Mouse (Mus musculus): ENCODE data around the gene Prune2. TPM values are rescaled to one million over a fixed set of nuclear protein-coding genes. Genes with fewer than 3 reads are reported as not detected.

The Prune2 gene
- polyA plus RNA-seq, 1 experiment from 2014 or later = 7.7 TPM

GRCm38 (mm10) chr19:17256867-17257266 lies 300.9 kb downstream of the Prune2 start:
- Histone ChIP-seq H3K27me3 (ENCODE audit: control insufficient read depth, insufficient read depth, low read length) (no peaks in the 10 kb centered on the region), H3K9ac (replicated peaks; ENCODE audit: low read length) (no peak overlapping the region), H3K36me3 (ENCODE audit: control insufficient read depth, insufficient read depth, low read length) (no peaks in the 10 kb centered on the region), H3K27ac (replicated peaks; ENCODE audit: low read depth, low read length) (no peak overlapping the region), H3K9me3 (ENCODE audit: control insufficient read depth, low read length) (no peaks in the 10 kb centered on the region), H3K4me3 (replicated peaks; ENCODE audit: low read depth, low read length) (no peak overlapping the region), H3K4me2 (ENCODE audit: low read length) (no peak overlapping the region), H3K4me1 (ENCODE audit: control insufficient read depth, insufficient read depth, low read length) (no peaks in the 10 kb centered on the region)
- WGBS = 88% methylated on average over 10 of the region's 10 CpGs
- ATAC-seq (ENCODE audit: low FRiP score, low TSS enrichment) = no peak
- DNase-seq = no peak

GRCm38 (mm10) chr19:17263181-17263580 lies 307.3 kb downstream of the Prune2 start:
- Histone ChIP-seq H3K36me3 (ENCODE audit: control insufficient read depth, insufficient read depth, low read length) (no peaks in the 10 kb centered on the region), H3K4me3 (replicated peaks; ENCODE audit: low read depth, low read length) (no peak overlapping the region), H3K9ac (replicated peaks; ENCODE audit: low read length) (no peak overlapping the region), H3K9me3 (ENCODE audit: control insufficient read depth, low read length) (no peaks in the 10 kb centered on the region), H3K4me1 (ENCODE audit: control insufficient read depth, insufficient read depth, low read length) (no peaks in the 10 kb centered on the region), H3K27ac (replicated peaks; ENCODE audit: low read depth, low read length) (no peak overlapping the region), H3K4me2 (ENCODE audit: low read length) (no peak overlapping the region), H3K27me3 (ENCODE audit: control insufficient read depth, insufficient read depth, low read length) (no peaks in the 10 kb centered on the region)
- 90% methylated on average over 2 of the region's 2 CpGs for WGBS
- DNase-seq (no peak), ATAC-seq (ENCODE audit: low FRiP score, low TSS enrichment) (no peak)

- WGBS = 94% methylated on average over 13 of the region's 13 CpGs
- DNase-seq = no peak
- no peak for ATAC-seq (ENCODE audit: low FRiP score, low TSS enrichment)
- Histone ChIP-seq H3K9me3 (ENCODE audit: control insufficient read depth, low read length) (no peaks in the 10 kb centered on the region), H3K4me3 (replicated peaks; ENCODE audit: low read depth, low read length) (no peak overlapping the region), H3K4me1 (ENCODE audit: control insufficient read depth, insufficient read depth, low read length) (no peaks in the 10 kb centered on the region), H3K36me3 (ENCODE audit: control insufficient read depth, insufficient read depth, low read length) (no peaks in the 10 kb centered on the region), H3K27ac (replicated peaks; ENCODE audit: low read depth, low read length) (no peak overlapping the region), H3K27me3 (ENCODE audit: control insufficient read depth, insufficient read depth, low read length) (no peaks in the 10 kb centered on the region), H3K9ac (replicated peaks; ENCODE audit: low read length) (no peak overlapping the region), H3K4me2 (ENCODE audit: low read length) (no peak overlapping the region)
Measured at GRCm38 (mm10) chr19:17263679-17264370, 307.9 kb downstream of the Prune2 start.

GRCm38 (mm10) chr19:17264481-17265196 lies 308.7 kb downstream of the Prune2 start:
- ATAC-seq (ENCODE audit: low FRiP score, low TSS enrichment) = no peak
- WGBS = 93% methylated on average over 9 of the region's 9 CpGs

GRCm38 (mm10) chr19:17268669-17269068 lies 312.8 kb downstream of the Prune2 start:
- Histone ChIP-seq H3K9ac (replicated peaks; ENCODE audit: low read length) (no peak overlapping the region), H3K4me3 (replicated peaks; ENCODE audit: low read depth, low read length) (no peak overlapping the region), H3K27me3 (ENCODE audit: control insufficient read depth, insufficient read depth, low read length) (no peaks in the 10 kb centered on the region), H3K9me3 (ENCODE audit: control insufficient read depth, low read length) (no peaks in the 10 kb centered on the region), H3K27ac (replicated peaks; ENCODE audit: low read depth, low read length) (no peak overlapping the region), H3K4me1 (ENCODE audit: control insufficient read depth, insufficient read depth, low read length) (peaks cover 5% of the 10 kb centered on the region; the same call in 1 of the 2 replicates), H3K4me2 (ENCODE audit: low read length) (no peak overlapping the region), H3K36me3 (ENCODE audit: control insufficient read depth, insufficient read depth, low read length) (no peaks in the 10 kb centered on the region)
- WGBS = 86% methylated on average over 4 of the region's 4 CpGs
- no peak for DNase-seq
- no peak for ATAC-seq (ENCODE audit: low FRiP score, low TSS enrichment)

More at GRCm38 (mm10) chr19:17264481-17265196, 308.7 kb downstream of the Prune2 start:
- no peak overlapping the region for H3K9ac ChIP-seq (replicated peaks; ENCODE audit: low read length)
- H3K27me3 ChIP-seq (ENCODE audit: control insufficient read depth, insufficient read depth, low read length) = no peaks in the 10 kb centered on the region
- no peak overlapping the region for H3K4me2 ChIP-seq (ENCODE audit: low read length)
- no peak overlapping the region for H3K4me3 ChIP-seq (replicated peaks; ENCODE audit: low read depth, low read length)
- H3K36me3 ChIP-seq (ENCODE audit: control insufficient read depth, insufficient read depth, low read length) = no peaks in the 10 kb centered on the region
- DNase-seq = no peak
- H3K4me1 ChIP-seq (ENCODE audit: control insufficient read depth, insufficient read depth, low read length) = no peaks in the 10 kb centered on the region
- no peaks in the 10 kb centered on the region for H3K9me3 ChIP-seq (ENCODE audit: control insufficient read depth, low read length)
- no peak overlapping the region for H3K27ac ChIP-seq (replicated peaks; ENCODE audit: low read depth, low read length)

- ATAC-seq (ENCODE audit: low FRiP score, low TSS enrichment) (no peak), DNase-seq (peak; percentile 8)
- Histone ChIP-seq H3K27me3 (ENCODE audit: control insufficient read depth, insufficient read depth, low read length) (no peaks in the 10 kb centered on the region), H3K27ac (replicated peaks; ENCODE audit: low read depth, low read length) (no peak overlapping the region), H3K9me3 (ENCODE audit: control insufficient read depth, low read length) (no peaks in the 10 kb centered on the region), H3K36me3 (ENCODE audit: control insufficient read depth, insufficient read depth, low read length) (no peaks in the 10 kb centered on the region), H3K4me3 (replicated peaks; ENCODE audit: low read depth, low read length) (no peak overlapping the region), H3K4me1 (ENCODE audit: control insufficient read depth, insufficient read depth, low read length) (peaks cover 5% of the 10 kb centered on the region; the same call in 1 of the 2 replicates), H3K4me2 (ENCODE audit: low read length) (no peak overlapping the region), H3K9ac (replicated peaks; ENCODE audit: low read length) (no peak overlapping the region)
- whole genome bisulfite sequencing = 28% methylated on average over 3 of the region's 3 CpGs
Measured at GRCm38 (mm10) chr19:17271179-17271622, 315.3 kb downstream of the Prune2 start.

GRCm38 (mm10) chr19:17272988-17273387 lies 317.1 kb downstream of the Prune2 start:
- Histone ChIP-seq H3K27ac (replicated peaks; ENCODE audit: low read depth, low read length) (no peak overlapping the region), H3K9ac (replicated peaks; ENCODE audit: low read length) (no peak overlapping the region), H3K9me3 (ENCODE audit: control insufficient read depth, low read length) (no peaks in the 10 kb centered on the region), H3K27me3 (ENCODE audit: control insufficient read depth, insufficient read depth, low read length) (no peaks in the 10 kb centered on the region), H3K4me1 (ENCODE audit: control insufficient read depth, insufficient read depth, low read length) (peaks cover 5% of the 10 kb centered on the region; the same call in 1 of the 2 replicates), H3K36me3 (ENCODE audit: control insufficient read depth, insufficient read depth, low read length) (no peaks in the 10 kb centered on the region), H3K4me2 (ENCODE audit: low read length) (no peak overlapping the region), H3K4me3 (replicated peaks; ENCODE audit: low read depth, low read length) (no peak overlapping the region)
- 92% methylated on average over 2 of the region's 2 CpGs for WGBS
- no peak for ATAC-seq (ENCODE audit: low FRiP score, low TSS enrichment)
- DNase-seq = no peak

Data from midbrain, embryonic 14.5 days (tissue).